Mouse (Mus musculus) embryonic facial prominence, embryonic 13.5 days (tissue): ENCODE results near the gene Tjp3. TPM values are rescaled to one million over a fixed set of nuclear protein-coding genes. Genes with fewer than 3 reads are reported as not detected.
"Not testable (repeated sequence)": the region's sequence is repeated elsewhere in the genome, so short reads cannot be mapped to it uniquely, and the experiment has no call there.

ENCODE experiments used
- ATAC-seq: fragments of 200-750 bp; cut with Nextera tagmentation; 2 replicates; pipeline ENCODE4 v1.8.0; 2017; ENCODE audit warnings: low read depth; ENCODE audit not compliant: insufficient number of reproducible peaks, insufficient read depth, low FRiP score, low TSS enrichment
- H3K27ac ChIP-seq: fragments of 300-500 bp; sonication (generic); 2 replicates; pipeline ENCODE4 v1.5.1; 2015; ENCODE audit warnings: moderate library complexity, mild to moderate bottlenecking, inconsistent platforms
- H3K27me3 ChIP-seq: fragments of 300-500 bp; sonication (generic); 2 replicates; pipeline ENCODE4 v1.6.1; 2015; ENCODE audit warnings: mild to moderate bottlenecking, inconsistent platforms
- H3K36me3 ChIP-seq: fragments of 300-500 bp; sonication (generic); 2 replicates; pipeline ENCODE4 v1.6.1; 2015; ENCODE audit warnings: mild to moderate bottlenecking, inconsistent platforms
- H3K4me1 ChIP-seq: fragments of 300-500 bp; sonication (generic); 2 replicates; pipeline ENCODE4 v1.6.1; 2015; ENCODE audit warnings: inconsistent platforms
- H3K4me2 ChIP-seq: fragments of 300-500 bp; sonication (generic); 2 replicates; pipeline ENCODE4 v1.6.1; 2015; ENCODE audit warnings: moderate library complexity, mild to moderate bottlenecking, inconsistent platforms
- H3K4me3 ChIP-seq: fragments of 300-500 bp; sonication (generic); 2 replicates; pipeline ENCODE4 v1.5.1; 2015; ENCODE audit warnings: mild to moderate bottlenecking, inconsistent platforms
- H3K9ac ChIP-seq: fragments of 300-500 bp; sonication (generic); 2 replicates; pipeline ENCODE4 v1.6.1; 2015; ENCODE audit warnings: mild to moderate bottlenecking, inconsistent platforms
- H3K9me3 ChIP-seq: fragments of 300-500 bp; sonication (generic); 2 replicates; pipeline ENCODE4 v1.6.1; 2016; ENCODE audit warnings: inconsistent platforms
- WGBS: fragments of 180-500 bp; shearing (Covaris S2); methylation state at CpG from one replicate; pipeline ENCODE4 v1.1.7; 2015; ENCODE audit warnings: mixed read lengths; 5-methylcytosine and 5-hydroxymethylcytosine counted together
- polyA plus RNA-seq: library from polyadenylated mRNA; unstranded; fragments of >200 nt; fragmentation: Nextera tagmentation; extraction: Ambion mirVana; gene quantifications from 2 replicates; pipeline ENCODE4 v1.2.1, GENCODE M21; 2015

Tjp3 gene
- polyA plus RNA-seq, 1 experiment from 2014 or later = 5.0 TPM

DNA sequence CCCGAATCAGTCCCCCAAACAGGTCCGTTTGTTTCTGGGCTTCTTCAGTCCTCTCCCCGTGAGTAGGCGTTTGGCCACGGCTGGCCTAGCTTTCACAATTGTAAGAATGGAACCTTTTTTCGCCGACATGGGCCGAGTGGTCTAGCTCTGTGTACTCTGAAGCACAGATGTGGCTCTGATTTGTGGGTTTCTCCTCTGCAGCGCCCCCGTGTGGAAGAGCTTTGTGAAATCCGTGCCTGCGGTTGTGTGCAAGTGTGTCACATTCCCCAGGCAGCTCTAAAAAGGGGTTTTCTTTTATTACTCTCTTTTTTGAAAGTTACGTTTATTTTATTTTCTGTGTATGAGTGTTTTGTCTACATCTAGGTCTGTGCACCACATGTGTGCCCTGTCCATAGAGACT lies 50.5 kb downstream of the Tjp3 start:
- Histone ChIP-seq H3K4me1 (peaks cover 25% of the 10 kb centered on the region), H3K4me3 (no peak overlapping the region), H3K36me3 (0 out of 2 replicates have a peak, but pooled peaks cover 3% of the 10 kb centered on the region), H3K9me3 (no peaks in the 10 kb centered on the region), H3K9ac (no peak overlapping the region), H3K4me2 (no peak overlapping the region), H3K27ac (no peak overlapping the region), H3K27me3 (peaks cover 61% of the 10 kb centered on the region)
- WGBS = 25% methylated on average over 13 of the region's 13 CpGs
- no peak for ATAC-seq

DNA sequence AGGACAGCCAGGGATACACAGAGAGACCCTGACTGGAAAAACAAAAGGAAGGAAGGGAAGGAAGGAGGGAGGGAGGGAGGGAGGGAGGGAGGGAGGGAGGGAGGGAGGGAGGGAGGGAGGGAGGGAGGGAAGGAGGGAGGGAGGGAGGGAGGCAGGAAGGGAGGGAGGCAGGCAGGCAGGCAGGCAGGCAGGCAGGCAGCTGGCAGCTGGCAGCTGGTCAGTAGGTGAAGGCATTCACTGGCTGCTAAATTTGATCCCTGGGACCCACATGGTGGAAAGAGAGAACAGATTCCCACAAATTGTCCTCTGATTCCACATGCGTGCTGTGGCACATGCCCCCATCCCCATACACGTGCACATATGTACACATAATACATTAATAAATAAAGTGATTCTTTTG lies 52.8 kb downstream of the Tjp3 start:
- Histone ChIP-seq H3K36me3 (0 out of 2 replicates have a peak, but pooled peaks cover 3% of the 10 kb centered on the region), H3K4me1 (peaks cover 23% of the 10 kb centered on the region), H3K9ac (no peak overlapping the region), H3K27me3 (peaks cover 50% of the 10 kb centered on the region), H3K4me3 (no peak overlapping the region), H3K9me3 (no peaks in the 10 kb centered on the region), H3K4me2 (no peak overlapping the region), H3K27ac (no peak overlapping the region)
- 77% methylated on average over 2 of the region's 2 CpGs for WGBS
- ATAC-seq = no peak

GRCm38 (mm10) chr10:81236471-81237268 lies 54.7 kb downstream of the Tjp3 start:
- Histone ChIP-seq H3K27ac (no peak overlapping the region), H3K9me3 (no peaks in the 10 kb centered on the region)

DNA sequence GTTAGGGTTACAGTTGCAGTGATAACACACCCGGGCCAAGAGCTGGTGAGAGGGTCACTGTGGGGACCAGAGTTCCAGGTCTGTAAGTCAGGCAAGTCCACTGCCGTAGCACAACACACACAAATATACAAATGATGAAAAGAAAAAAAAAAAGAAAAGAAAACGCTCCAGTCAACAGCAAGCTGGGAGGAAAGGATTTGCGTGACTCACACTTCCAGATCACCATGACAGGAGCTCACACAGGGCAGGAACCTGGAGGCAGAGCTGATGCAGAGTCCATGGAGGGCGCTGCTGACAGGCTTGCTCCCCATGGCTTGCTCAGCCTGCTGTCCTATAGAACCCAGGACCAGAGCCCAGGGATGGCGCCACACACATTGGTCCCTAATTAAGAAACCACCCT lies 57.2 kb downstream of the Tjp3 start:
- H3K4me2 ChIP-seq = peak overlapping the region; percentile 70; the same call in 1 of the 2 replicates
- H3K27ac ChIP-seq = no peak overlapping the region
- no peak for ATAC-seq
- H3K9ac ChIP-seq = no peak overlapping the region
- peaks cover 54% of the 10 kb centered on the region for H3K27me3 ChIP-seq
- no peaks in the 10 kb centered on the region for H3K36me3 ChIP-seq
- H3K4me1 ChIP-seq = peaks cover 32% of the 10 kb centered on the region
- H3K4me3 ChIP-seq = no peak overlapping the region
- no peaks in the 10 kb centered on the region for H3K9me3 ChIP-seq
- WGBS = 79% methylated on average over 6 of the region's 6 CpGs

More at GRCm38 (mm10) chr10:81236471-81237268, 54.7 kb downstream of the Tjp3 start:
- no peaks in the 10 kb centered on the region for H3K36me3 ChIP-seq
- H3K4me1 ChIP-seq = peaks cover 29% of the 10 kb centered on the region
- no peak for ATAC-seq
- no peak overlapping the region for H3K4me3 ChIP-seq
- H3K4me2 ChIP-seq = no peak overlapping the region
- peaks cover 53% of the 10 kb centered on the region for H3K27me3 ChIP-seq
- 84% methylated on average over 12 of the region's 12 CpGs for WGBS
- peak overlapping the region; percentile 16; the same call in 1 of the 2 replicates for H3K9ac ChIP-seq

DNA sequence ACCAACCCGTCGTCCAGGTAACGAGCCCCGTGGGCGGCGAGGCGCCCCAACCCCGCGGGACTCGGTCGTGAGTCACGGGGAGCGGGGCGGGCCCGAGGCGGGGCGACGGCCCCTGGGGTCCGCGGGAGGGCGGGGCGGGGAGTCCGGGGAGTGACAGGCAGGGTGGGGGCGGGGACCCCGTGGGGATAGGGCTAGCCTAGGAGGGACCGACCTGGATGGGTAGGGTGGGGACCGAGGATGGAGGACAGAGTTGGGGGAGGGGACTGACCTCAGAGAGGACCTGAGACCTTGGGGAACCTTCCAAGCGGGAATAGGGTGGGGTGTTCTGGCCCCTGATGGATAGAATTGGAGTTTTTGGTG lies 58.2 kb downstream of the Tjp3 start:
- Histone ChIP-seq H3K9me3 (no peaks in the 10 kb centered on the region), H3K27me3 (peaks cover 56% of the 10 kb centered on the region), H3K4me1 (peaks cover 32% of the 10 kb centered on the region), H3K4me2 (peak overlapping the region; percentile 70), H3K4me3 (peak overlapping the region; percentile 70), H3K36me3 (no peaks in the 10 kb centered on the region), H3K9ac (peak overlapping the region; percentile 78), H3K27ac (peak overlapping the region; percentile 22; the same call in 1 of the 2 replicates)
- ATAC-seq = peak; percentile 62
- WGBS = under 1% methylated on average over 26 of the region's 28 CpGs

- Histone ChIP-seq H3K36me3 (no peaks in the 10 kb centered on the region), H3K4me2 (peak within 1 kb of the TSS; percentile 70), H3K9me3 (no peaks in the 10 kb centered on the region), H3K27ac (peak within 1 kb of the TSS; percentile 22; the same call in 1 of the 2 replicates), H3K27me3 (peaks cover 51% of the 10 kb centered on the region), H3K4me3 (peak within 1 kb of the TSS; percentile 70), H3K9ac (peak within 1 kb of the TSS; percentile 78), H3K4me1 (peaks cover 28% of the 10 kb centered on the region)
- ATAC-seq = peak; percentile 79
- 9% methylated on average over 29 of the region's 29 CpGs for WGBS
Measured at GRCm38 (mm10) chr10:81232580-81233225, 58.7 kb downstream of the Tjp3 start, which contains the start of gene Zfr2. Gene Zfr2, plus strand, starts transcription at chr10:81233155.

DNA sequence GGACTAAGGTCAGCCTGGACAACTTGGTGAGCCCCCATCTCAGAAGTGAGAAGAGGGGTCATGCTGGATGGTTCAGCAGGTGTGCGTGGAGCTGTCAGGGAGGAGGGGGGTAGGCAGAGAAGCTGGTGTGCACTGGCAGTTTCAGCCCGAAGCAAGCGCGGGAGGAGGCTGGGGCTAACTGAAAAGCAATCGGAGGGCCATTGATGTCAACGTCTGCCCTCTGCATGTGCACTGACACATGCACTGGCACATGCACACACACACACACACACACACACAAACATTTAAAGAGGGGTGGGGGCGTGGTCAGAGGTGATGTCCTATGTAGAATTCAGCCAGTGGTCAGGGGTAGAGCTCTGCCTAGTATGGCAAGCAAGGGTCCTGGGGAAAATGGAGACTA lies 59.9 kb downstream of the Tjp3 start:
- 54% methylated on average over 7 of the region's 7 CpGs for WGBS

DNA sequence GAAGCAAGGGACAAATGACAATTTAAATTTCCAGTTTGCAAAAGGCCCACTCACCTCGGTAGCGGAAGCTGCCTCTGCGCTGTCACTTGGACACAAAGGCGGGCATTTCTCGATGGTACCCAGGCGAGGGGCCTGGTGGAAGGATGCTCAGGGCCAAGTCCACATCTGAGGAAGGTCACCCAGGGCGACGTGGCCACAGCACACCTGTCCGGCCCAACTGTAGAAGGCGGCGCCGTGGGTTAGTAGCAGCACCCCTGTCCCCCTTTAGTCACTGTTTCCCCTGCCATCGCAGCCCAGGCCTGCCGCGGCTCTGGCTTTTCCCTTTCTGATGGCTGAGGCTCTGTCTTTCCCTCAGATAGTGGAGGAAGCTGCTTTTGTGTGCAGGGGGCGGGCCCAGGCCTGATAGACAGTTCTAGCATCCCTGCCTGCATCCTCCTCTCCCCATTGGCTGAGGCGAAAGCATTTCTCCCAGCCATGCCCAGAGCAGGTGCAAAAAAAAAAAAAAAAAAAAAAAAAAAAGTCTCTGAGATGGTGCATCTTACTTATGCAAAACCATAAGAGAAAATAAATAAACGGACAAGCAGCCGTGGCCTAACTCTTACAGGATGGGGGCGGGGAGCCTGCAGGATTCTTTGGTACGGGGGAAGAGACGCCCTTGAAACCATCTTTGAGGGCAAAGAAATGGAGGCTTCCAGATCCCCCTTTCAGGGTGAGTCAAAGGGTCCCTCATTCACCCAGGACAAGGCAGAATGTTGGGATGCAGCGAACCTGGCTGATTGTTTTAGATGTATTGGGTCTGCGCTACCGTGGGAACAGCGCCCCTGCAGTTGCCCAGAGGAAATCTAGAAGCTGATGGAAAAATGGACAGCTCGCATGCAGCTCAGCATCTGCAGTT lies 60.7 kb downstream of the Tjp3 start, which contains the start of gene Atcay:
Gene Atcay, minus strand, starts transcription at position 396 of the 895 bp plus-strand sequence.
- peak within 1 kb of the TSS; percentile 52 for H3K4me2 ChIP-seq
- no peaks in the 10 kb centered on the region for H3K9me3 ChIP-seq
- no peaks in the 10 kb centered on the region for H3K36me3 ChIP-seq
- no peak within 1 kb of the TSS for H3K27ac ChIP-seq
- H3K27me3 ChIP-seq = peaks cover 46% of the 10 kb centered on the region
- peaks cover 22% of the 10 kb centered on the region for H3K4me1 ChIP-seq
- peak within 1 kb of the TSS; percentile 54 for H3K9ac ChIP-seq
- H3K4me3 ChIP-seq = peak within 1 kb of the TSS; percentile 28
- WGBS = 6% methylated on average over 27 of the region's 27 CpGs
- no peak for ATAC-seq

More for the DNA sequence above, 59.9 kb downstream of the Tjp3 start:
- Histone ChIP-seq H3K36me3 (no peaks in the 10 kb centered on the region), H3K4me3 (no peak overlapping the region), H3K27me3 (peaks cover 46% of the 10 kb centered on the region), H3K4me2 (no peak overlapping the region), H3K4me1 (peaks cover 22% of the 10 kb centered on the region), H3K9ac (no peak overlapping the region), H3K27ac (no peak overlapping the region), H3K9me3 (no peaks in the 10 kb centered on the region)
- no peak for ATAC-seq

DNA sequence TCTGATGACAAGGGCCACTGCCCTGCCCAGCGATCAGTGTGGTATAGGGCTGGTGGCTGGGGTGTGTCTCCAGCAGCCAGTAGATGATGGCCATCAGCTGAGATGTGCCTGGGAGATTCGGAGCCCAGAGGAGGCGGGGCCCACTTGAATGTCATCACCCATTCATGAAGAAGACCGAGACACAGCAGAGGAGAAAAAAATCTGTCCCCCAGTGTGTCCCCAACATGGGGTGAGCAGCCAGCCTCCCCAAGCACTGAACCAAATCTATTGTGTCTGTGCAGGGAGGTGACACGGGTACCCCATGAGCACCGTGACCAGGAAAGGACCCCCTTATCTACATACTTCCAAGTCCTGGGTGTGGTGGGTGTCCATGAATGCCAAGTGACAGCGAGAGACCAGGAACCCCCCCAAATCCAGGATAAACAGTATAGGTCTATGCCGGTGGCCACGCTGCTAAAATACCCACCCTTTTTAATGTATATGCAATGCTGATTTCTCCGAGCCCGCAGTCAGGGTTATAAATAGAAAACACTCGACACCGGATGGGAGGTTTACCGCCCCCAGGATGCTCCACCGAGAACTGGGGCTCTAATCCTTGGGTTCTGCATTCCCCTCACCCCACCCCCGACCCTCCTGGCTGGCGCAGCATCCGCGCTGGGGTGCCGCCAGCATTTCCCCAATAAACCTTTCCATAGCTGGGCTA lies 61.5 kb downstream of the Tjp3 start:
- H3K4me3 ChIP-seq = peak overlapping the region; percentile 28
- peaks cover 46% of the 10 kb centered on the region for H3K27me3 ChIP-seq
- no peak overlapping the region for H3K27ac ChIP-seq
- WGBS = 13% methylated on average over 20 of the region's 20 CpGs
- H3K36me3 ChIP-seq = no peaks in the 10 kb centered on the region
- no peaks in the 10 kb centered on the region for H3K9me3 ChIP-seq
- peaks cover 22% of the 10 kb centered on the region for H3K4me1 ChIP-seq
- ATAC-seq = no peak
- H3K9ac ChIP-seq = peak overlapping the region; percentile 54
- H3K4me2 ChIP-seq = peak overlapping the region; percentile 52

DNA sequence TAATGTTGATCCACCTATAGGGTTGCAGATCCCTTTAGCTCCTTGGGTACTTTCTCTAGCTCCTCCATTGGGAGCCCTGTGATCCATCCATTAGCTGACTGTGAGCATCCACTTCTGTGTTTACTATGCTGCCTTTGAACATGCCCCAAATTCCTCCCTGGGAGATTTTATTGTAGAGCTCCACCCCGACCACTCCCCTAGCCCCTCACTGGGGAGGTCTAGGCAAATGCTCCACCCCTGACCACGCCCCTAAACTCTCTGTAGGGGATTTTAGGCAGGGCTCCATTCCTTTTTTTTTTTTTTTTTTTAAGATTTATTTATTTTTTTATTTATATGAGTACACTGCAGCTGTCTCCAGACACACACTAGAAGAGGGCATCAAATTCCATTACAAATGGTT lies 67.7 kb downstream of the Tjp3 start:
- not testable (repeated sequence) for H3K9me3 ChIP-seq, H3K4me3 ChIP-seq, H3K4me2 ChIP-seq, H3K9ac ChIP-seq, ATAC-seq, H3K36me3 ChIP-seq, H3K27ac ChIP-seq, H3K4me1 ChIP-seq, H3K27me3 ChIP-seq
- 58% methylated on average over 2 of the region's 2 CpGs for WGBS
